Mouse (Mus musculus) 416B (cell line): ENCODE measurements around the gene H2-M5.

ENCODE experiments used
- DNase-seq: peaks from one replicate; pipeline ENCODE4 v3.0.0; 2011; ENCODE audit warnings: low read depth

The H2-M5 gene

DNA sequence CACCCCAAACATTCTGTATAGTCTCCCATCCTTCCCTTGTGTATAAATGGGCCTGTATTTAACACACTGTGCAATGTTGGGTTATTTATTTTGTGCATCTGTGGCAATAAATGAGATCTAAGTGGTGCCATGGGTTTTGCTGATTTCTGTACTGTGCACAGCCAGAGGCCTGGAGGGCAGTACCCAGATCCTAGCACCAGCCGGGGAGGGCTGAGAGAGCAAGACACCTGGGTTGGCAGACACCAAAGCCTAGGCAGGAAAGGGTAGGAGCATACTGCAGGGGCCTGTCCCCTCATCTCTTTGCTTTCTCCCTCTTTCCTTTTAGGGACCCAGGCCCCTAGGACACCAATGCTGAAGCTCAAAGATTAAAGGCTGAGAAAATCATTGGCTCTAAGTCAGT lies 41.1 kb downstream of the H2-M5 start:
- no peak for DNase-seq

DNA sequence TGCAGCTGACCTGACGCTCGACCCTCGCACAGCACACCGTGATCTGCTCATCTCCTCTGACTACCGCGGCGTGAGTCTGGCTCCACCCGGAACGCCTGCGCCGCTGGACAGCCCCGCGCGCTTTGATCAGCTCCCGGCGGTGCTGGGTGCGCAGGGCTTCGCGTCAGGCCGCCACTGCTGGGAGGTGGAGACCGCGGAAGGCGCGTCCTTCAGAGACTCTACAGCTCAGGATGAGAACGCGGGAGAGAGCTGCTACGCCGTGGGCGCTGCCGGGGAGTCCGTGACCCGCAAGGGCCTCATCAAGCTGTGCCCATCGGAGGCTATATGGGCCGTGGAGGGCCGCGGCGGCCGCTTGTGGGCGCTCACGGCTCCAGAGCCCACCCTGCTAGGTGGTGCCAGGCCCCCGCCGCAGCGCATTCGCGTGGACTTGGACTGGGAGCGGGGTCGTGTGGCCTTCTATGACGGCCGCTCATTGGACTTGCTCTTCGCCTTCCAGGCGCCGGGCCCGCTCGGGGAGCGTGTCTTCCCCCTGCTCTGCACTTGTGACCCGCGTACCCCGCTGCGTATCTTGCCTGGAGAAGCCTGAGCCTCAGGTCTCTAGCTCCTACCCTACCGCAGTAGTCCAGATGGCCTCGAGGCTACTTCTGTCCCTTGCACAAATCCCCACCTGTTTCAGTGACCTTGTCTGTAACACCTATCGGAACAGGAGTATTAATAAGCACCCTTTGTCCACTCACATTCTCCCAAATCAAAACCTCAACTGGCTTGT lies 42.1 kb downstream of the H2-M5 start:
- DNase-seq, result no peak

DNA sequence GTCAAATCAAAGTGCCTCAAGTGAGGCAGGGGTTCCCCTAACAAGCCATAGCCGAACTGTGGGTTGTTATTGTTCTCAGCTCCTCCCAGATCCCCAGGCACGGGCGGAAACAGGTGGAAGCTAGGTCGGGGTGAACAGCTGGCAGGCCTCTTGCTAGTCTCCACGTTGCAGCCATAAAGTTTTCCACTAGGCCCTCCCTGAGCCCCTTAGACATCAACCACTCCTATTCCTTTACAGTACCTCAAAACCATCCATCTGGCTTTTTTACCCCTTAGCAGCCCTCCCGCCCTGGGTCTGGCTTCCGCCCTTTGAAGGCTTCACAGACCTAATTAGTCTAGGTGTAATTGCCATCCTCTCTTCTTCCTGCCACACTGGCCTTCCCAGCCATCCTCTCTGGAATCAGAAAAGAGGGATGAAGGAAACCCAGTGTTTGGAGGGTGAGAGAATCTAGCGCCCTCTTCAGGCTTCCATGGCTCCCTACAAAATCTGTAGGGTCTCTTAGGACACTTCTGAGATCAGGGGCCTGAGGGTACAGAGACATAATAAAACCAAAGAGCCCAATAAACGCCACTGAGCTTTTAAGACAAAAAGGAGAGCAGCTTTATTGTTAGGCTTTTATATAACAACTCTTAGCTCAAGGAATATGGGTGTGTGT lies 45.1 kb downstream of the H2-M5 start:
- no peak for DNase-seq

DNA sequence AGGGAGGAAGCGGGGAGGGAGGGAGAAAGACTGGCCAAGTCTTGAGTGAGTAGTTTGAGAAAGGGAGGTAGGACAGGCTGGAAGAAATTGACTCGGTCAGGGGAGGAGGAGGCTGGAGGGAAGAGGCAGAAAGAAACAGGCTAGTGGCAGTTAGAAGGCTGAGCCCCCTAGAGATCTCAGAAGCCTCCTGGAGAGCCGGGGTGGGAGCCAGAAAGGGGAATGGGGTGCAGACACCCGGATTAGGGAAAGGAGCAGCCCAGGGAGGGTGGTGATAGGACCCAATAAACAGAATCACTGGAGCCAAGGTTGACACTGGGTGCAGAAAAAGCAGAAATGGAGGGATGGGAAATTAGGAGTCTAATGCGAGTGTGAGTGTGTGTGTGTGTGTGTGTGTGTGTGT lies 45.6 kb downstream of the H2-M5 start:
- no peak for DNase-seq

DNA sequence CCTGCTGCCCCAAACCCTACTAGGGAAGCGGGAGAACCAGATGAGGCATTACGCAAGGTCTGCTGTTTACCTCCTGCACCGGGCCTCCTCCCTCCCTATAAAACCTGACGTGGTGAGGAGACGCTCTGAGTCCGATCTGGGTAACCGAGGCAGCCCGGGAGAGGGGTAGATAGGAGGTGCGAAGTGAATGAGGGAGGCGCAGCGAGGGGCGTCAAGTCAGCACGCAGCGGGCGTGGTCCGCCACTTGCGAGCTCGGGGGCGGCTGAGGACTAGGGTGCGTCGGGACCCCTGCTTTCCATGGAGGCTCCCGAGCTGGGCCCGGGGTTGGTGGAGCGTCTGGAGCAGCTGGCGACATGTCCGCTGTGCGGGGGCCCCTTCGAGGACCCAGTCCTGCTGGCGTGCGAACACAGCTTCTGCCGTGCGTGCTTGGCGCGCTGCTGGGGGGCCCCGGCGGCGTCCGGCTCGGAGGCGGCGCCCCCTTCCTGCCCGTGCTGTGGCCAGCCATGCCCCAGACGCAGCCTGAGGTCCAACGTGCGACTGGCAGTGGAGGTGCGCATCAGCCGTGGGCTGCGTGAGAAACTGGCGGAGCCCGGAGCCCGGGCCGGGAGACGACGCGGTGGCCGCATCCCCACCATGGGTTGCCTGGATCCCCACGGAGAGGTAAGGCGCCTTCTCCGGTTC lies 46.4 kb downstream of the H2-M5 start, which contains the start of gene Rnf39:
Gene Rnf39 (plus strand): TSS at position 128 of the 681 bp plus-strand sequence.
- no peak for DNase-seq

DNA sequence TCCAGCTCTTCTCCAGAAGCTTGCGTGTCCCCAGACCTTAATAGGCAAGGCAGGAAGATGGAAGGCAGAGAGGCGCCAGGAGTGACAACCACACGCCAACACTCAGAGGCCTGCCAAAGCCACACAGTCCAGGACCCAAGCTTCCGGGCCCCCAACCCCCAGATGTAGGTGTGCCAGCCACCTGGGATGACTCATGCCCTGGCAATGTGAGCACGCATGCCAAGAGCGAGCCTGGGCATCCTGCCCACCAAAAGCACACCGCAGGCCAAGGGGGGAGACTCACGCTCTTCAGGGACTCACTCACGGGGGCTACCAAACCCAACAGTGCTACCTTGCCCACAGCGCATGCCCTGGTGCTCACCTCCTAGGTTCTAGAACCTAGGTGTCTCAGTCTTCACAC lies 46.9 kb downstream of the H2-M5 start:
- DNase-seq, result no peak

DNA sequence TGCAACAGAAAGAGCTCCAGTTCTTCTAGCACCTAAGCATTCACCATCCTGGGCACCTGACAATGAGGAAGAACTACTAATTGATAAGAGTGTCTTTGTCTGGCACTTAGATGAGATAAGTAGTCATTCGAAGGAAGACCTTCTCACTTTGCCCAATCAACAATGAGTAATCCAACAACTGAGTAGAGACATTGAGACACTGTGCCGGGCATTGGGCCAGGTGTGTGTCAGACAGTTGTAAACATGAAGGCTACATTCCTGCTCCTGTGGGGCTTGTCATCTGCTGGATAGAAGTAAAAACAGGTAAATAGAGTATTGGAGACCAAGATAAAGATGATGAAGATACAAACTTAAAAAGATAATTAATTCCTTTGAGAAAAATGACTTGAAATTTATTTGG lies 51.3 kb downstream of the H2-M5 start:
- DNase-seq, result no peak
